Mouse (Mus musculus) monocyte, adult 5-6 weeks (primary cell): Measurements from ENCODE around the gene E2f4. TPM values are rescaled to one million over a fixed set of nuclear protein-coding genes. Genes with fewer than 3 reads are reported as not detected.
"Not testable (repeated sequence)": the region's sequence is repeated elsewhere in the genome, so short reads cannot be mapped to it uniquely, and the experiment has no call there.

Source experiments
- ATAC-seq: fragments of 153-309, 156-312 bp; replicated peaks from 2 replicates; pipeline ENCODE4 v1.8.0; 2017; ENCODE audit warnings: mild to moderate bottlenecking; ENCODE audit not compliant: low TSS enrichment, insufficient number of reproducible peaks, severe bottlenecking, poor library complexity, low FRiP score
- total RNA-seq: library from RNA; stranded (forward); fragments of 200-1000, 200-491, 200-594 nt; gene quantifications from 3 replicates; pipeline ENCODE4 v1.2.3, GENCODE M21; 2017

The E2f4 gene
- total RNA-seq, 1 experiment from 2014 or later, result 21.0 TPM

DNA sequence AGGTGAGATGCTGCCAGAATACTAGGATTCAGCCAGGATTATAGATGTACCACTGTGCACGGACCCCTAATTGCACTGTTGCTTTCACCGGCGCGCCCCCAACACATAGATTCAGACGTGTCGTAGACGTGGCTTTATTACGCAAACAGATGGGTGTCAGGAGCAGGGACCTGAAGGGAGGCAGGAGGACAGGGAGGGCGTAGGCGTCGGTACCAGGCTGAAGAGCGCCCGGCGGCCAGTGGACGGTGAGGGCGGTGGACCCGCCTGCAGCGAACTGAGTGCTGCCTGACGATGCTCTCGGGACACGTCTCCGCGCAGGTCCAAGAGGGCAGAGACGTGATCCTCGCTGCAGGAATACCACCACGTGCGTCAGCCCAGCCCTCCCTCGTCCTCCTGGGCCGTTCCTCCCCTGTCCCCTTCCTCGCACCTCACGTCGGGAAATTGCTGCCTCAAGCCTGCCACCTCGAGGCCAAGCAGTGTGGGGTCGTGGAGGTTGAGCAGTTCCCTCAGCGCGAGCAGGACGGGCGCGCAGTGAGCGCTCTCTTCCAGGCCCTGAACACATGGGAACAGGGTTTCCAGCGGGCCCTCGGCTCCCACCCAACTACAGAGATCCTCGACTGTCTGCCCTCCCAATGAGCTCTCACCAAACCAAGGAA, 7.5 kb upstream of the E2f4 start, which contains the start of gene 4931428F04Rik:
TSS of gene 4931428F04Rik (minus strand) at position 60 of the 656 bp plus-strand sequence.
- ATAC-seq, result 0 out of 2 replicates have a peak, but pooled peaks have one; percentile 1

DNA sequence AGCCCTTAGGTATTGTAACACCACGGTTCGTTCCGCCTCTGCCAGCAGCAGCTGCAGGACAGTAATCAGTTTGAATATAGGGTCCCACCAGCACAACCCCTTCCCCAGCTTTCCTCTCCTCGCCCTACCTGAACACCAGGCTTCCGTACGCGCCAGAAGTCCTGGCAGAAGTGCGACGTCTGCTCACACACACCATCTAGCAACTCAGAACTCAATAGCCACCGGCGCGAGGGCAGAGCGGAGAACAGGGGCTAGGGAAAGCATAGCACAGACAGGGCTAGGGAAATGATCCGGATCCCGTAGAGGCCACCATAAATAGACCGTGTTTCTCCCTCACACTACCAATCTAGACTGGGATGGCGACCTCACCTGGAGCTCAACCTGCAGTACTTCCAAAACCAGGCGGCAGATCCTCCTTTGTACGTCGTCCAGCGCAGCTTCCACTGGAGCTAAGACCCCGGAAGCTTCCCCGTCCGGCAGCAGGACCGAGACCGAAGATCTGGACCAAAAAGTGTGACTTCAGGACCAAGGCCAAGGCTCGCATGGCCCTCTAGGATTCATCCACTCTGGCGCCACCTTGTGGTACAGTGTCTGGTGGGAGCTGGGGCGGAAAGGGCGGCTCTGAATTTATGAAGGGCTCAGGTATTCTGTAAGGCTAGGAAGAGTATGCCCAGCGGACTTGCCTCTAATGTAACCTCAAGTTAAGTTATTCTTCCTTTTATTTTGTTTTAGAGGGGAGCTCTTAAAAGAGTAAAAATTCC, 6.7 kb upstream of the E2f4 start:
- ATAC-seq, result peak; percentile 57

DNA sequence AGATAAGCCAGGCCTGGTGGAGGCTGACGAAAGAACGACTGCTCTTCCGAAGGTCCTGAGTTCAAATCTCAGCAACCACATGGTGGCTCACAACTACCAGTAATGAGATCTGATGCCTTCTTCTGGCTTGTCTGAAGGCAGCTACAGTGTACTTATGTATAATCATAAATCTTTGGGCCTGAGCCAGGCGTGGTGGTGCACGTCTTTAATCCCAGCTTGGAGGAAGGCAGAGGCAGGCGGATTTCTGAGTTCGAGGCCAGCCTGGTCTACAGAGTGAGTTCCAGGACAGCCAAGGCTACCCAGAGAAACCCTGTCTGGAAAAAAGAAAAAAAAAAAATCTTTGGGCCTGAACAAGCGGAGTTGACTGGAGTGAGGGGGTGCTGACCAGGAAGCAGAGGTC, 6.1 kb upstream of the E2f4 start:
- not testable (repeated sequence) for ATAC-seq

DNA sequence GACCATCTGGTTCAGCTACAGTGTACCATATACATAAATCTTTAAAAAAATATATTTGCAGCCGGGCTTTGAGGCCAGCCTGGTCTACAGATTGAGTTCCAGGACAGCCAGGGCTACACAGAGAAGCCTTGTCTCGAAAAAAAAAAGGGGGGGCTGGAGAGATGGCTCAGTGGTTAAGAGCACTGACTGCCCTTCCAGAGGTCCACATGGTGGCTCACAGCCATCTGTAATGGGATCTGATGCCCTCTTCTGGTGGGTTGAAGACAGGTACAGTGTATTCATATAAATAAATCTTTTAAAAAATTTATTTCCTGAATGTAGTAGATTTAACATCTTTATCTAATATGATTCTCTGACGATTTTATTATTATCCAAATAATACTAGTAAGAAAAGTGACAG, 5.7 kb upstream of the E2f4 start:
- ATAC-seq, result not testable (repeated sequence)

DNA sequence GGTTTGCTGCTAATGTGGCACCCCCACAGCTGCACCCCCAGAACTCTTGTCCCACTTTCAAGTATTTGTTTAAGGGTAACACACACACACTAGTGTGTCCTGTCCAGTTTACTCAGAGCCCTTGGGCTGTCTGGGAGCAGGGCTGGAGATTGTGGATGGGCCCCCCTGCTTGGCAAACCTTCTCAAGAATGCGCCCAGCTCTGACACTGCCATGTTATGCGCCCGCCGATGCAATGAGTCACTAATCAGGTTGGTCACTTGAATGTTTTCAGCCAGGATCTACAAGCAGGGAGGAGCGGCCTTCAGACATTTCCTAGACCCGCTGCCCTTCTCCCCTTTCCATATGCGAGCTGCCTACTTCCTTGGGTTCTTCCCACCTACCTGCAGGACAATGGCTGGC, 5.0 kb upstream of the E2f4 start:
- no peak for ATAC-seq

DNA sequence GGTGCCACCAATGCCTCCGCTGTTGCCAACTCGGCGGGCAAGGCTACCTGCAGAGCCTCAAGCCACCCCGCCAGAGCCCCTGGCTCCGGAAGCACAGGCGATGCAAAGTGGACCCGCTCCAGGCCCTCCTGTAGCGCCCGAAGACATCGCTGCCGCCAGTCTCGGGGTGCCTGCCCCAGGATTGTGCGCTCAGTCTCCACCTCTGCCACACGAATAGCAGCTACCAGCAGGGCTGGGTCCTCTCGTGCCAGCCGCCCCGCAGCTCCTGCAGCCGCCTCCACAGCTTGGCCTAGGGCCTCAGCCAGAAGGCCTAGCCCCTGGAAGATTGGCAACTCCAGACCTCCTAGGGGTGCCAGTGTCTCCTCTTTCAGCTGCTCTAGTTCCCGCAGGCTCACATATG, 4.1 kb upstream of the E2f4 start:
- ATAC-seq, result no peak

DNA sequence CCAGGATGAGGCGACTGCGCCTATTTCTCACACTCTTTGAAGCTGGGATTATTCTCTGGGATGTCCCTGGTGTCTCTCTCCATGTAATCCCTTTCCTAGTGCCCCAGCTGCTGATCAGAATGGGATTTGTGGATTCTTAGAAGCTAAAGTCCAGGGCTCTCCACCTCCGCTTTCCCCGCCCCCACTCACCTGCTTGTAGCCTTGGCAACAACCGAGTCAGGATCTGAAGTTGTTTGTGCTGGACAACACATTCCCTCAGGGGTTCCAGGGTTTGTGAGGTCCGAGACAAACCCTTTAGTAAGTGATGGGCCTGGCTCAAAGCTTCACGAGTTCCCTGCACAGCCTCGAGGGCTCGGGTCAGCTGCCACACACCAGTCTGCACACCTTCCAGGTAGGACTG, 2.7 kb upstream of the E2f4 start:
- ATAC-seq, result no peak

DNA sequence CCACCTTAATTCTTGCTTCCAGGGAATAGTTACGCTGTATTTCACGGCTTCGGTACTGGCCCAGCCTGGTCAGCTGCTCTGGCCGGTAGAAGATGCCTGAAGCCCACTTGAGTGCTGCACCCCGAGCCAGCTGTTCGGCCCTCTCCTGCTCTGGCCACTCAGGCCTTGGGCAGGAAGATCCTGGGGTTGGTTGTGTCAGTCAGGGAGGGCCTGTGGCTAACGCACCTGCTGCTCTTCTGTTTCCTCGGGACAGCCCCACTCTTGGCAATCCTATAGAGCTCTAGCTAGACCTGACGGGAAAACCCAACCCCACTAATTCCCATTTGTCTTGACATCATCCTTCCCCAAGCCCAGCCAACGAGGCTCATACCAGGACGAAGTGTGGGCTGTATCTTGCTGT, 2.2 kb upstream of the E2f4 start:
- no peak for ATAC-seq

DNA sequence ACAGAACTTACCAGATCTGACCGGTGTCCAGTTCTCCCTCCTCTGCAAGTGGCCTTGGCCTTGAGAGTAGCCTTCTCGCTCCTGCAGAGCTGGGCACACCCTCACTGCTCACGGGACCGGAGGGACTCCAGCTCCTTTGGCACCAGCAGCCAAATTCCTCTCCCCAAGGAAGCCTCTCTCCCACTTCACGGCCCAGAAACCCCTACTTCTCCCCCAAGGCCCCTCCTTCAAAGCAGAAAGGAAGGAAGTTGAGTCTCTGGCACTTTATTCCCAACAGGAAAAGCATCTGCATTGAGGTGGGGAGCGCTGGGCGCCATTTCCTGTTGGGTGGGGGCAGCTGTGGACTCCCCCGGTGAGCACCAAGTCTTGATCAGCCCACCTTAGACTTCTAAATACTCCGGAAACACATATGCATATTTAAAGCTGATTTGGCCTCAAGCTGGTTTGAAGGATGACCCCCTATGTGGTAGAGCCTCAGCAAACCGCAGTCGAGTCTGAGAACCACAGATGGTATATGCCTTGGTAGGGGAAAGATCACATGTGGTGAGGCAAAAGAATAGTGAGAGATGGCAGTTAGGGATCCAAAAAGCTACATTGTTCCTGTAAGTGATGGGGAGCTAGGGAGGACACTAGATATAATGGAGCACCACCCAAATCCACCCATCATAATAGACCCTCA, 1.4 kb upstream of the E2f4 start, which contains the start of gene Exoc3l:
TSS of gene Exoc3l (minus strand) at position 207 of the 679 bp plus-strand sequence.
- no peak for ATAC-seq

DNA sequence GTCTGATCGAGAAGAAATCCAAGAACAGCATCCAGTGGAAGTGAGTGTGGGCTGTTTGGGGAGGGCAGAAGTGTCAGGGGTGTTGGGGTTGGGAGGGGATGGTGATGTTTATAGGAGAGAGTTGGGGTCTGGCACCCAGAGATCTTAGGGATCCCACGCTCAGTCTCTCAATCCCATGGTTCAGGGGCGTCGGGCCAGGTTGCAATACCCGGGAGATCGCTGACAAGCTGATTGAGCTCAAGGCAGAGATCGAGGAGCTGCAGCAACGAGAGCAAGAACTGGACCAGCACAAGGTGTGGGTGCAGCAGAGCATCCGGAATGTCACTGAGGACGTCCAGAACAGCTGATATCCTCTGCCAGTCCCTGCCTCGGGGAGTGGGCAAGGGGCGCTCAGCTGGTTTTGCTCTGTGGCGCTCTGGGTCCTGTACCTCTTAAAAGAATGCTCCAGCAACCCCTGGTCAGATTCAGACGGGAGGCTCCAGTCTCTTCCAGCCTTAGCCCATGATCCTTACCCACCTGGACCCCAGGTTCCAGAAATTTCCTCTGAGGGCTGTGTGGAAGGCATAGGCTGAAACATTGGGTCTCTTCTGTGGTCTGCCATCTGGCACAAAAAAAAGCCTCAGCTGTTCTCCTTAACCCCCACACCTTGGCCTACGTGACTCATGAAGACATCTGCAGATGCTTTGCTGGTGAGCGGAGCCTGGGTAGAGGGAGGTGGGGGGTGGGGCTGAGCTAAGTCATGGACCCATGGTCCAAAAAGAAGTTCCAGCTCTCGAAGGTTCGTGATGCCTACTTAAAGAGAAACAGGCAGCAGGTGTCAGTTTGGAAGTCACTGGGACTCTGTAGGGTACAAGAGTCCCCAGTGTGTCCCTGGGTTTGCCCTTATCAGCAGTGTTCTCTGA, 1.1 kb downstream of the E2f4 start:
- no peak for ATAC-seq

DNA sequence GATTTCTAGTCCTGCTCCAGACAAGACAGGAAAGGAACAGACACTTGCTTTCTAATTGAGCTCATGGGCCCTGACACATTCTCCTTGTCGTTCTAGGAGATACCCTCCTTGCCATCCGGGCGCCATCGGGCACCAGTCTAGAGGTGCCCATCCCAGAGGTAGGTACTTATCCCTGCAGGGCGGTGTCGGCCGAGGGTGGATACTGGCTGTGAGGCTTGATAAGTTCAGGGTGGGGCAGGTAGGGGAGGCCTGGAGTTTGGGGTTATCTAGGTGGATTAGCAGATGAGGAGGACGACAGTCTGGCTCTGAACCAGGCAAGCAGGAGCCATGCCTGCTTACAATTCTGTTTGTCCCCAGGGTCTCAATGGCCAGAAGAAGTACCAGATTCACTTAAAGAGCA, 2.5 kb downstream of the E2f4 start:
- no peak for ATAC-seq

DNA sequence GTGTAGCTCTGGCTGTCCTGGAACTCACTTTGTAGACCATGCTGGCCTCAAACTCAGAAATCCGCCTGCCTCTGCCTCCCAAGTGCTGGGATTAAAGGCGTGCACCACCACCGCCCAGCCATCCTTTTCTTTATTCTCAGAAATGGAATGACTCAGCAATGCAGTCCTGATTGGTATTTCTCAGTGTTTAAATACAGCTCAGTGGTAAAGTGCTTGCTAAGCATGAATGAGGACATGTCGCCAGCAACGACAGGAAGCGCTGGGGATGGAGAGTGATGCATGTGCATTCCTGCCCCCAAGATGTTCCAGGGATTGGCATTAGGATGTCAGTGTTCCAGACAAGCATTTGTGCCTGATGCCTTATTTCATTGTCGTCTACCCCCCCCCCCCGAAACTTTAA, 5.9 kb downstream of the E2f4 start:
- ATAC-seq, result no peak

DNA sequence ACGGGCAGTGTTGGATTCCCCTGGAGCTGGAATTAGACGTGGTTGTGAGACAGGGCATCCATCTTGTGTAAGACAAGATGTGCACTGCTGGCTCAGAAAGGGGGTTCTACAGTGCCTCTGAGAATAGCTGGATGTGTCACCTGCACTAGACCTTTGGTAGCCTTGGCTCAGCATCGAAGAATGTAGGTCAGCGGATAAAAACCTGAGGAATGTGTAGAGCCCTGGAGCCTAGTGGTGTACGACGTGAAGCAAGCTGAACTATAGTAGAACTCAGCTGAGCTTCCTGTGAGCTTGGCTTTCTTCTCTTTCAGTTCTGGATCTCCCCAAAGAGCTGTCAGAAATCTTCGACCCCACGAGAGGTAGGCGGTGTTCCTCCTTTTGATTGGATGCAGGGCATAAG, 6.4 kb downstream of the E2f4 start:
- no peak for ATAC-seq

DNA sequence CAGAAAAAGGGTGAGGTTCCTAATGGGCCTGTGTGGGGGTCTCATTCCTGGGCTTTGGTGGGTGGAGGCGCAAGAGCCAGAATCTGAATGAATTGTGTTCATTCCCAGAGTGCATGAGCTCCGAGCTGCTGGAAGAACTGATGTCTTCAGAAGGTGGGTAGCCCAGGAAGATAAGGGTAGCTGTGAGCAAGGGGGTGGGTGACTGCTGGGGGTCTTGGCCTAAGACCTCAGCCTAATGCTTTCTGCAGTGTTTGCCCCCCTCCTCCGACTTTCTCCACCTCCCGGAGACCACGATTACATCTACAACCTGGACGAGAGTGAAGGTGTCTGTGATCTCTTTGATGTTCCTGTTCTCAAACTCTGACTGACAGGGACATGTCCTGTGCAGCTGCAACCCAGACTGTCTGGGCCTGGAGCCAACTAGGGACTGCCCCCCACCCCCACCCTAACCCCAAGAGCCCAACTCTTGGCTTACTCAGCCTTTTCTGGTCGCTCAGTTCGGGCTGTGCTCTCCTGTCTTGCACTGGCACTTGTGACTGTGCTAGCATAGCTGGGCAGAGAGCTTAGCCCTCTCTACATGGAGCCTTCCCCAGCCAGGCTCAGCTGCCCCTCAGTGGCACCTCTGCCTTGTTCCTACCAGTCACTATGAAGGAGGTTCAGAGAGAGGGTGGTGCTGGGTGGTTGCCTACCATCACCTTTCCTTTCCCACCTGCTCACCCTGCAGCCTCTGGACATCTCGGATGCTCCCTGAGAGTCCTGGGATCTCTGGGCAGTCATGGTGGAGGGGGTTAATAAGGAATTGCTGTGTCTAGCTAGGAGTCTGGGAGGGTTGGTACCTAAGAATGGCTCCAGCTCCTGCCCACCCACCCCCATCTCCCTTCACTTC, 7.1 kb downstream of the E2f4 start:
- no peak for ATAC-seq

DNA sequence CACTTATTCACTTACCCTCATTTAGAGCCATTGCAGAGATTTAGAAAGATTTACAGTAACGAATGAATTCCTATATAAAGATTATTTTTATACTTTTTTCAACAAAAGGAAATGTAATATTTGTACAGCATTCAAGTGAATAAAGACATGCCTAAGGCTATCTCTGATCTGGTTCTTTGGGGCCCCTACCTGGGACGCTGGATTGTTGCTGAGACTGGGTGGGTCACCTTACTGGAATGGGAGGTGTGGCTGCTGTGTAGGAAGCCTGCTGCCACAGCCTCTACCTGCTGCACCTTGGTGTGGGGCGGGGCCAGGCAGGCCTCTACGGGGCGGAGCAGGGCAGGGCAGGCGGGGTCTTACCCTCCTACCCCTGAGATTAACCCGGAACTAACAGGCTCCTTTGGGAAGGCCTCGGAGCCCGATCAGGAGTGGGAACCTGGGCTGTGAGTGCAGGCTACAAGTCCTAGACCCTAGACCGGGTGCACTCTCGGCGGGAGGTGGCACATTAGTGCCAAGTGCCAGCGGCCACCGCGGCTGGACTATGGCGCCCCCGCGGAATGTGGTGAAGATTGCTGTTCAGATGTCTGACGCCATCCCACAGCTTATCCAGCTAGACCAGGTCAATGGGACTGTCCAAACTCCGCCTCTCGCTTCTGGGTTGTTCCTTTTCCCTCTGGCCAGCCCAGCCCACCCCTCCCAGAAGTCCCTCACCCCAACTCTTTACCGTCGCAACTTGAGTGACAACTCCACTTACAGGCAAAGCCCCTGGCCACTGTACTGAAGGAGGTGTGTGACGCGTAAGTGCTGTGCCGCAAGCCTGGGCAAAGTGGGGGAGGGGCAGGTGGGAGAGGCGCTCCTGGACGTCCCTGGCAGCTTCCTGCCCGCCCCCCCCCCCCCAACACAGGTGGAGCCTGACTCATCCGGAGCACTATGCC, 8.0 kb downstream of the E2f4 start, which contains the start of gene Elmo3:
TSS of gene Elmo3 (plus strand) at position 391 of the 935 bp plus-strand sequence.
- no peak for ATAC-seq

DNA sequence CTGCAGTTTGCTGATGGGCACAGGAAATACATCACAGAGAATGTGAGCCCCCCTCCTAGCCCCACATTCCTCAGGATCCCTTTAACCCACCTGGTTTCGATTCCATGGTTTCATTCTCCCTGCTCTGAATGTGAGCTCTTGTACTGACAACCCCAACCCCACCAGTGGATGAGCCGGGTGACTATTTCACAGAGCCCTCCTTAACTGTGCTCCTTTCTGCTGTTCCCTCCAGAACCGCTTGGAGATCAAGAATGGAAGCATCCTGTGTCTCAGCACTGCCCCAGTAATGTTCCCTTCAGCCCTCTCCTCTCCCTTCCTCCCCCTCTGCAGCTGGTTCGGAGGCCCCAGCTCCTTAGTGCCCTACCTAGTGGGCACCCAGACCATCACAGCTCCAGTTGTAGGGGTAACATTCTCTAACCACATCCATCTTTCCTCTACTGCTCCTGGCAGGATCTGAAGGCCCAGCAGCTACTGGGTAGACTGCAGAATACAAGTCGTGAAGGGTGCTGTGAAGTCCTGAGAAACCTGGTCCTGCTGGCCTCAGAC, 8.8 kb downstream of the E2f4 start:
- no peak for ATAC-seq
